Mouse (Mus musculus) telencephalon, adult 2 months (tissue): Measurements from ENCODE around the gene Ddah2.

Experiments
- DNase-seq: peaks from one replicate; pipeline ENCODE4 v3.0.0-alpha.2; 2011; ENCODE audit warnings: low read depth, low spot score

The Ddah2 gene

DNA sequence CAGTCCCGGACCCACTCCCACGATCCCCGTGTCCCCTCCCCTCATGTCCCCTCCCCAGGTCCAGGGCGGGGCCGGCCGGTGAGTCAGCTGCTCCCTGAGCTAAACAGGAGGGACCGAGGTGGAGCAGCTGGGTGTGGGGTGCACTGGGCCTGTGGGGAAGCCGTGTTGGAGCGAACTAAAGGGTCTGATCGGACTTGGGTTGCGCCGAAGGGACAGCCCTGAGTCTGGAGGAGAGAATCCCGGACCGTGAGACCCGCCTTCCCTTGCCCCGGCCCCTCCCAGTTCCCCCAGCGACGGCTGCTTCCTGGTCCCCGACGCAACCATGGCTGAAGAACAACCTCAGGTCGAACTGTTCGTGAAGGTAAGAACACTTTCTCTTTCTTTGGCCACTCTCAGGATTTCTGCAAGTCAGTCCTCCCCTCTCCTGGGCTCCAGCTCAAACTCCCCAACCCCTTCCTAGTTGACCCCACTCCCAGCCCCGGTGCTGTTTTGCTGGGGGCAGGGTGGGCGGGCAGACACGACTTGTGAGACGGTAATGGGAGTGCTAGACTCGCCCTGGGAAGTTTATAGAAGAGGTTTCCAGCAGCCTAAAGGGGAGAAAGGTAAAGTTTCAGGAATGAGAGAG, 8.6 kb upstream of the Ddah2 start:
- no peak for DNase-seq

DNA sequence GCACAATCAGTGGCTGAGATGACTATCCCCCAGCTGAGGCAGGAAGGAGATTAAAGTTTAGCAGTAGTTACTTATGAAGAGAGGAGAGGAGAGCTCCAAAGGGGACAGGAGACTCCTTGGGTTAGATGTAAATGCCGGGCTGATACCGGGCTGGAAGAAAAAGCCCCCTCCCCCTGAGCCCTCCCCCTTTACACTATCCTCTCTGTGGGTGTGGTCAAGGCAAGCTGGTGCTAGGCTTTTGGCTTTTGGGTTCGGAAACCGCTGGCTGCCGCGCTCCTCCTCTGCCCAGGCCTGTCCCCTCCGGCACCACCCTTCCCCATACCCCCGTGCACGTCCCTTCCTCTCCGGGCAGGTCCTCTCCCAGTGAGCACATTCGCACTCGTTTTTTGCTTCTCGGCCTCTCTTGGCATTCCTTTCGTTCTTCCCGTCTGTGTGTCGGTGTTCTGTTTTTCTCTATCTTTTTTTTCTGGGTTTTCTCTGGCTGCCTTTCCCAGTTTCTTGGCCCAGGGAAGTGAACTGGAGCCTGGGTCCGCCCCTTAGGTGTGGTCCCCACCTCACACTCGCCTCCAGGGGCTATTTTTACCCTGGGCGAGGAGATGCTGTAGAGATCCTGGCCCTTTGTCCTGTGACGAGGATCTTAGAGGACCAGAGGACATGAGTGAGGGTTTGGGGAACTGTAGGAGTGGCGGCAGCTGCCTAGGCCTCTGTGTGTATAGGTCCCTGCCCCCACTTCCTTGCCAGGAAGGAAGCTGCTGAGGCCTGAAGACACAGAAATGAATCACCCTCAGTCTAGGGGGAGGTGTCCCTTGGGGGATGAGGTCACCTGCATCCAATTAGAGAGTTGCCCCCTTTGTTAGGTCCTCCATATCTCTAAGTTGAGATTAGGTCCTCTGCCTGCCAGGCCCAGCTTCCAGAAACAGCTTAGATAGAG, 7.4 kb upstream of the Ddah2 start:
- no peak for DNase-seq

DNA sequence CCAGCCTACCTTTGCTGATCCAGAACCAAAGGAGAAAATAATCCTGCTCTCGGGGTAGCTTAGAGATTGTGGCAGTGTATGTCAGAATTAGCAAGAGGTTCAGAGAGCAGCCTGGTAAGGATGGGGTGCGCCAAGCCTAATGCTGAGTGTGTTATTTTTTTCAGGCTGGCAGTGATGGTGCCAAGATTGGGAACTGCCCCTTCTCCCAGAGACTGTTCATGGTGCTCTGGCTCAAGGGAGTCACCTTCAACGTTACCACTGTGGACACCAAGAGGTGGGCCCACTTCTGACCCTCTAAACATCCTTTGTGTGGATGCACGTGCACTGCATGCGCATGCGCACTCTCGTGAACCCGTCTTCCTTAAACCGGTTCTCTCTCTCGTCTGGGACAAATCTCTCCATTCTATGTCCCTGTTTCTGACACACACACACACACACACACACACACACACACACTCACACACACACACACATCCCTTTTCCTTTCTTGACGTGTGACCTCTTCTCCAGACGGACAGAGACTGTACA, 6.5 kb upstream of the Ddah2 start:
- DNase-seq = no peak

GRCm38 (mm10) chr17:35055691-35056495, 2.9 kb upstream of the Ddah2 start:
- DNase-seq = no peak

DNA sequence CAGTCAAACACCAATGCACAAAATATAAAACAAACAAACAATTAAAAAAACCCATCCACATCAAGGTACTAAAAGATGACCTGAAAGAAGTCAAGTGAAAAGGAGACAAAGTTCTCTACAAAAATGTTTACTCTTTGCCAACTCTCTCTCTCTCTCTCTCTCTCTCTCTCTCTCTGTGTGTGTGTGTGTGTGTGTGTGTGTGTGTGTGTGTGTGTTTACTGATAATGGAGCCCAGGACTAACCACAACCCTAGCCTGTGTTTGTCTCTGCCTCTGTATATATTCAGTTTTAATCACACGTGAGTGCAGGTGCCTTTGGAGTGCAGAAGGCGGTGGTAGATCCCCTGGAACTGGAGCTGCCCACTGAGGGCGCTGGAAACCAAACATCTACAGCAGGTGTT, 1.7 kb upstream of the Ddah2 start:
- DNase-seq = no peak

DNA sequence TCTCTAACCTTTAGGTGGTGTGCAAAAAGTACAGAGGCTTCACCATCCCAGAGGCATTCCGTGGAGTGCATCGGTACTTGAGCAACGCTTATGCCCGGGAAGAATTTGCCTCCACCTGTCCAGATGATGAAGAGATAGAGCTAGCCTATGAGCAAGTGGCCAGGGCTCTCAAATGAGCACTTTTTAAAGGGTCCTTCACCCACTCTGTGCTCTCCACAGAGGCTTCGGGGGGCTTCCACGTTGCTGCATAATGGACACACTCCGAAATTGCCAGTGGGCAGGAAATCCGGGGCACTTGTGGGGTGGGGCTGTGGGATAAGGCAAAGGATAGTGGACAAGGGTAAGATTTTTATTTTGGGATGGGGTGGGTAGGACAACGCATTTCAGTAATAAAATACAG, 519 bp upstream of the Ddah2 start:
- DNase-seq = no peak

DNA sequence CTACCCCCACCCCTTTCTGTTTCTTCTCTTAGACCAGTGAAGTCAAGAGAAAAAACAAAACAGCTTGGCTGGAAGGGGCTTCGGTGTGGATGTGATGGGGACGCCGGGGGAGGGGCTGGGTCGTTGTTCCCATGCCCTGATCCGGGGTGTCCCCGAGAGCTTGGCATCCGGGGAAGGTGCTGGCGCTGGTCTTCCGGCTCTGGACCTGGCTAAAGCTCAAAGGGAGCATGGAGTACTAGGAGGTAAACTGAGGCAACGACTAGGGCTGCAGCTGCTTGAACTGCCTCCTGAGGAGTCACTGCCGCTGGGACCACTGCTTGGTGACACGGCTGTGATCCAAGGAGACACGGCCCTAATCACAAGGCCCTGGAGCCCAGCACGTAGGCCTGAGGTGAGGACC, 1.2 kb downstream of the Ddah2 start:
- DNase-seq = no peak

DNA sequence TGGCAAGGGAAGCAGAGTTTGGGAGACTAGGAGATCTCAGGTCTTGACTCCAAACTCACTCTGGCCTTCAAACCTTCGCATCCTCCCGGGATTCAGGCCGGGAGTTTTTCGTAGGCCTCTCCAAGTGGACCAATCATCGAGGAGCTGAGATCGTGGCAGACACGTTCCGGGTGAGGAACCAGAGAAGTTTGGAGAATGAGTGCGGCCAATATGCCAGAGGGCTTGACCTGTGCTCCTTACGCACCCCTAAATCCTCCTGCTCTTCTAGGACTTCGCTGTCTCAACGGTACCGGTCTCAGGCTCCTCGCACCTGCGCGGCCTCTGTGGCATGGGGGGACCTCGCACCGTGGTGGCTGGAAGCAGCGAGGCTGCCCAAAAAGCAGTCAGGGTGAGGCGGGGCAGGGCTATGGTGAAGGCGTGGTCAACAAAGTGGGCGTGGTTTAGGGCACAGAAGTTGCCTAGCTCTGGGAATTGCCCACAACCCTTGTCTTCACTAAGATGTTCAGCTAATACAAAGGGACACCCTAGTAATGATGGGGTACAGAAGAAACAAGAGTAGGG, 2.0 kb downstream of the Ddah2 start:
- no peak for DNase-seq

GRCm38 (mm10) chr17:35061299-35061698, 2.5 kb downstream of the Ddah2 start:
- DNase-seq = no peak

GRCm38 (mm10) chr17:35063466-35063865, 4.6 kb downstream of the Ddah2 start:
- no peak for DNase-seq

DNA sequence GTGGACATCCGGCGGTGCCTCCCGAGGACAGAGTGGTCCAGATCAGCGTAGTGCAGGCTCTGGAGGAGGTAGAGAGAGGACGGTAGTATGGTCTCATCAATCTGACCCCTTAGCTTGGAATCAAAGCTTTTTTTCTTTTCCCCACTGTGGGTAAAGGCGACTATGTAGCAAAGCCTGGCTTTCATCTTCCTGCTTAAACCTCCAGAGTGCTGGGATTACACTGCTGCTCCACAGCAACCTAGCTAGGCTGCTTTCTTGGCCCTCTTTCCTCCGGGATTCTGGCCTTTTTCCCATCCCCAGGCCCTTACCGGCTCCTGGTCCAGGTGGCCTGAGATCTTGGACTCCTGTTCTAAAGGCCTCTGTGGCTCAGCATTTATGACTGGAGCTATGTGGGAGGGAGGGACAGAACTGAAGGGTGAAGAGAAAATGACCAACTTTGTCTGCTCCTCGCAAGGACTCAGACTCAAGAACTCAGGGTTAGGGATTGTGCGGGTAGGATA, 5.6 kb downstream of the Ddah2 start:
- no peak for DNase-seq

GRCm38 (mm10) chr17:35064951-35065947, 6.4 kb downstream of the Ddah2 start, which contains the start of gene Ly6g6c:
Gene Ly6g6c (plus strand): TSS chr17:35065388.
- DNase-seq = no peak

DNA sequence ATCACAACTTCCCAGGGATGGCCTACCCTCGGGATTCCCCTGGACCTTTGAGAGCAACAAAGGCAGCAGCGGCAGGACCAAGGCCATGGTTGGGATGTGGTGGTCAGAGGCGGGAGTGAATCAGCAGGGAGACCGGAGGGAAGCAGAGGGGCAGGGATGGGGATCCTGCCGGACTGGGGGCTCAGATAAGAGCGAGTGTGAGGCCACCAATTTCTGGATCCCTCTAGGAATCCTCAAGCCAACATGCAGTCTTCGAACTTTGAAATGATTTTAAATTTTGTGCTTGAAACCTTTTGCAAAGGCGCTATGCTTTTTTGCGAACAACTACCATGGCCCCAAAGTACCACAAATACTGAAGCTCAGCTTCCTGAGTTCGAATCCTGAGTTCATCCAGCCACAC, 7.2 kb downstream of the Ddah2 start, which contains the start of gene Mpig6b:
Gene Mpig6b (minus strand): TSS at position 101 of the 400 bp plus-strand sequence.
- DNase-seq = no peak

GRCm38 (mm10) chr17:35068213-35068914, 9.5 kb downstream of the Ddah2 start:
- no peak for DNase-seq

GRCm38 (mm10) chr17:35070556-35071229, 11.9 kb downstream of the Ddah2 start:
- no peak for DNase-seq

GRCm38 (mm10) chr17:35071454-35071853, 12.6 kb downstream of the Ddah2 start:
- no peak for DNase-seq

- no peak for DNase-seq
These were observed 15.3 kb downstream of the Ddah2 start for GRCm38 (mm10) chr17:35074097-35074496.

- no peak for DNase-seq
These were observed 17.8 kb downstream of the Ddah2 start, which contains the start of gene Ly6g6e for GRCm38 (mm10) chr17:35076507-35077176. Gene Ly6g6e (plus strand): TSS chr17:35076902.
